Mouse (Mus musculus): ENCODE measurements at regions not wholly inside any gene's neighbourhood (a gene's known extent, or its start where the extent isn't known, plus 50 kb on each side); places are given as distances from the start of the nearest gene placed in this dataset.

DNA sequence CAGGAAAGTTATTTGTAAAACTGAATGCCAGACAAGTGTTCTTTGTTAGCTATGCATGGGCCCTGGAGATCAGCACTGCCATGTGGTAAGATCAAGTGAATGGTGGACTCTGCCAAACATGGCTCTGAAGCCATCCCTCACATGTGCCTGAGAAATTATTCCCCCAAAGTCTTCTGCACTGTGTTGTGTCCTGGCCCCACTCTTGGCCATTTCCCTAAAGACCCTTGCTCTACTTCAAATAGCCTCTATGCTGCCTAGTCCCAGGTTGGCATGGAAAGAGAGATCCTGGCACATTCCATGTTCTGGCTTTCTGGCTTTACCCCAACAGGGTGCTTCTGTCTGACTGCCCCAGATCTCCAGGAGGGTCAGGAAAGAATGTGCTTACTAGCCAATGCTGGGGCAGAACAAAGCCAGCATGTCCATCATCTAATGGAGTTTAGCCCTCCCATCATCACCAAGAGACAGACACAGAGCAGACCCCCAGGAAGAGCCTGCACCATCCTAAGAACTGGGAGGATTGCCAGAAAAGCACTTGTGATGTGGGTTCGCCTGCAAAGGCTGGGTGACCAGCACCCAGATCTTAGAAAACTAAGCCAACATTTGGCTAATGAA is 177.0 kb upstream of the 2610301B20Rik start:
- TF ChIP-seq POLR2A (IDR thresholded peaks at IDR 0.05; ENCODE audit: borderline replicate concordance, extremely low read depth, low read depth, low read length) = no peak
- no peak for TF ChIP-seq CTCF (IDR thresholded peaks at IDR 0.05; ENCODE audit: insufficient read depth, low read length)

Measured in lung, adult 2 months (tissue).